Mouse (Mus musculus): Measurements from ENCODE around the gene Klhl35. TPM values are rescaled to one million over a fixed set of nuclear protein-coding genes. Genes with fewer than 3 reads are reported as not detected.

The Klhl35 gene
- total and polyA plus RNA-seq, 3 experiments = 0.13 to 0.43 TPM; not detected in 1

- Histone ChIP-seq H3K4me1 (ENCODE audit: control insufficient read depth, insufficient read depth, low read length) (peaks cover 2% of the 10 kb centered on the region), H3K27ac (peak overlapping the region; percentile 41), H3K36me3 (ENCODE audit: control insufficient read depth, insufficient read depth, low read length) (no peaks in the 10 kb centered on the region), H3K9ac (ENCODE audit: low read depth, low read length) (peak overlapping the region; percentile 52), H3K4me3 (peak overlapping the region; percentile 49), H3K79me2 (replicated peaks; ENCODE audit: control insufficient read depth, insufficient read depth, low read length) (no peaks in the 10 kb centered on the region), H3K27me3 (ENCODE audit: control insufficient read depth, insufficient read depth, low read length) (no peaks in the 10 kb centered on the region)
- peak; percentile 71 to 82 for DNase-seq
- intact Hi-C loops (cut with DNase I) = no loop called here
- TF ChIP-seq CTCF (IDR thresholded peaks at IDR 0.05) (peak; percentile 68), EP300 (IDR thresholded peaks at IDR 0.05; ENCODE audit: insufficient read depth, low read depth, low read length) (no peak), POLR2A (IDR thresholded peaks at IDR 0.05; ENCODE audit: insufficient read depth, low read depth, low read length) (no peak)
- 1% methylated on average over 145 of the region's 145 CpGs for WGBS
These were observed 2.7 kb downstream of the Klhl35 start for GRCm38 (mm10) chr7:99468283-99469132.

DNA sequence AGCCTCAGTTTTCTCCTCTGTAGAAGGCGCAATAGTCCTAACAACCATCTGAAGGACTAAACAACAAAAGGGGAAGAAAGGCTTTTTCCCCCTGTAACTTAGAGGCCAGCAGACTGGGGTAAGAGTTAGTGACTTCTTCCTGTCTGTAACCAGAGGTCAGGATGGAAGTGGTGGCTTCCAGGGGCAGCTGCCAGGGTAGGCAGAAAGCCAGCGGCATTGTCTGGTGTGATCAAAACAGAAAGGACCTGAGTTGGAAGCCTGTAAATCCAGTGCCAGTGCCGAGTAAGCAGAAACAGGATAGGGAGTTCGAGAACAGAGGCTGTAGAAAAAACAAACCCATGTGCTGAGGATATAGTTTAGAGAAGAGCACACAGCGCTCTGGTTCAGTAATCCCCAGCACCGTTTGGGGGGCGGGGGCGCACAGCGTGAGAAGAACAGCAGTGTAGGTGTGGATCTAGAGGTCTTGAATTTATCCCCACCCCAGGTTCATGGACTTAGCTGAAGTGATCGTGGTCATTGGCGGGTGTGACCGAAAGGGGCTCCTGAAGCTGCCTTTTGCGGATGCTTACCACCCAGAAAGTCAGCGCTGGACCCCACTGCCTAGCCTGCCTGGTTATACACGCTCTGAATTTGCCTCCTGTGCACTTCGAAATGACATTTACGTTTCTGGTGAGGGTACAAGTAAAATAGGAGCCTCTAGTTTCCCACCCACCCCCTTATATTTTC is 4.0 kb downstream of the Klhl35 start:
- Histone ChIP-seq H3K36me3 (ENCODE audit: control insufficient read depth, insufficient read depth, low read length) (no peaks in the 10 kb centered on the region), H3K4me3 (no peak overlapping the region), H3K9ac (ENCODE audit: low read depth, low read length) (no peak overlapping the region), H3K27ac (no peak overlapping the region), H3K27me3 (ENCODE audit: control insufficient read depth, insufficient read depth, low read length) (no peaks in the 10 kb centered on the region), H3K4me1 (ENCODE audit: control insufficient read depth, insufficient read depth, low read length) (peaks cover 2% of the 10 kb centered on the region), H3K79me2 (replicated peaks; ENCODE audit: control insufficient read depth, insufficient read depth, low read length) (no peaks in the 10 kb centered on the region)
- 75% methylated on average over 17 of the region's 17 CpGs for WGBS
- peak; percentile 28 to 39 for DNase-seq
- intact Hi-C loops (cut with DNase I) = no loop called here
- TF ChIP-seq CTCF (IDR thresholded peaks at IDR 0.05) = no peak
- no peak for TF ChIP-seq EP300 (IDR thresholded peaks at IDR 0.05; ENCODE audit: insufficient read depth, low read depth, low read length)
- TF ChIP-seq POLR2A (IDR thresholded peaks at IDR 0.05; ENCODE audit: insufficient read depth, low read depth, low read length) = no peak

GRCm38 (mm10) chr7:99471578-99471977 is 5.8 kb downstream of the Klhl35 start:
- DNase-seq = peak in 1 of 2 experiments; percentile 20
- H3K4me3 ChIP-seq = no peak overlapping the region
- H3K27me3 ChIP-seq (ENCODE audit: control insufficient read depth, insufficient read depth, low read length) = no peaks in the 10 kb centered on the region
- H3K4me1 ChIP-seq (ENCODE audit: control insufficient read depth, insufficient read depth, low read length) = peaks cover 2% of the 10 kb centered on the region
- H3K36me3 ChIP-seq (ENCODE audit: control insufficient read depth, insufficient read depth, low read length) = no peaks in the 10 kb centered on the region
- no peak overlapping the region for H3K27ac ChIP-seq
- intact Hi-C loops (cut with DNase I) = no loop called here
- H3K9ac ChIP-seq (ENCODE audit: low read depth, low read length) = no peak overlapping the region
- TF ChIP-seq EP300 (IDR thresholded peaks at IDR 0.05; ENCODE audit: insufficient read depth, low read depth, low read length) = no peak
- TF ChIP-seq CTCF (IDR thresholded peaks at IDR 0.05) = peak; percentile 42
- 73% methylated on average over 18 of the region's 18 CpGs for WGBS
- H3K79me2 ChIP-seq (replicated peaks; ENCODE audit: control insufficient read depth, insufficient read depth, low read length) = peaks cover 1% of the 10 kb centered on the region; the same call in 1 of the 2 replicates

GRCm38 (mm10) chr7:99473638-99474407 is 8.0 kb downstream of the Klhl35 start:
- Histone ChIP-seq H3K27me3 (ENCODE audit: control insufficient read depth, insufficient read depth, low read length) (no peaks in the 10 kb centered on the region), H3K27ac (no peak overlapping the region), H3K36me3 (ENCODE audit: control insufficient read depth, insufficient read depth, low read length) (peaks cover 4% of the 10 kb centered on the region; the same call in 1 of the 2 replicates), H3K4me1 (ENCODE audit: control insufficient read depth, insufficient read depth, low read length) (no peaks in the 10 kb centered on the region; the same call in 1 of the 2 replicates), H3K79me2 (replicated peaks; ENCODE audit: control insufficient read depth, insufficient read depth, low read length) (peaks cover 1% of the 10 kb centered on the region; the same call in 1 of the 2 replicates), H3K4me3 (no peak overlapping the region), H3K9ac (ENCODE audit: low read depth, low read length) (no peak overlapping the region)
- intact Hi-C loops (cut with DNase I) = no loop called here
- TF ChIP-seq CTCF (IDR thresholded peaks at IDR 0.05) = no peak
- TF ChIP-seq POLR2A (IDR thresholded peaks at IDR 0.05; ENCODE audit: insufficient read depth, low read depth, low read length) = no peak
- no peak for TF ChIP-seq EP300 (IDR thresholded peaks at IDR 0.05; ENCODE audit: insufficient read depth, low read depth, low read length)
- 78% methylated on average over 14 of the region's 14 CpGs for WGBS
- DNase-seq = peak in 1 of 2 experiments; percentile 17

DNA sequence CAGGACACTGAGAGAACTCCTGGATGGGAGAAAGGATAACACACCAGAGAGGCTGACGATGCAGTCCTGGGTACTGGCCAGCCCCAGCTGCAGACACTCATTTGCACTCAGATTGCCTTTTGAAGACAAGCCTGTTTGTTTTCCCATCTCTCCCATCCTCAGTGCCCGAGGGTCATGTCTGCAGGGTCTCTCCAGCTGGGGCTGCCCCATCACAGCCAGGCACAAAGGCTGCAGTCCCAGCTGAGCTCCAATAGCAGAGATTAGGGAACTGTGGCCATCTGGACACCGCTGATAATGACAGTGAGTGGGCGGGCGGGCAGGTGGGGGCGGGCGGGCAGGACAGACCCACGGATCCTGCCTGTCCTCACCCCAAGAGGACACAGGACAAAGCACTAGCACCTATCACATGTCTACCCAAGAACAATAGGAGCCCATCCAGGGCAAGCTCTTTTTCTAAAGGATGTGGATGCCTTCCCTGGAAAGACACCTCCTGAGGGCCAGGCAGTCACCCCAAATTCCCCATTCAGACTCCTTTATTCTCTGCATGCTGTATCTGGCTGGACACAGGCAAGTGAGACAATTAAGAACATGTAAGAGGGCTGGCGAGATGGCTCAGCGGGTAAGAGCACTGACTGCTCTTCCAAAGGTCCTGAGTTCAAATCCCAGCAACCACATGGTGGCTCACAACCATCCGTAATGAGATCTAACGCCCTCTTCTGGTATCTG is 9.2 kb downstream of the Klhl35 start:
- DNase-seq = peak in 1 of 2 experiments; percentile 21
- Histone ChIP-seq H3K4me3 (no peak overlapping the region), H3K36me3 (ENCODE audit: control insufficient read depth, insufficient read depth, low read length) (peaks cover 4% of the 10 kb centered on the region; the same call in 1 of the 2 replicates), H3K27me3 (ENCODE audit: control insufficient read depth, insufficient read depth, low read length) (no peaks in the 10 kb centered on the region), H3K79me2 (replicated peaks; ENCODE audit: control insufficient read depth, insufficient read depth, low read length) (peaks cover 1% of the 10 kb centered on the region; the same call in 1 of the 2 replicates), H3K27ac (no peak overlapping the region), H3K4me1 (ENCODE audit: control insufficient read depth, insufficient read depth, low read length) (no peaks in the 10 kb centered on the region), H3K9ac (ENCODE audit: low read depth, low read length) (no peak overlapping the region)
- 53% methylated on average over 12 of the region's 12 CpGs for WGBS
- TF ChIP-seq CTCF (IDR thresholded peaks at IDR 0.05) = no peak
- TF ChIP-seq POLR2A (IDR thresholded peaks at IDR 0.05; ENCODE audit: insufficient read depth, low read depth, low read length) = no peak
- intact Hi-C loops (cut with DNase I) = no loop called here

Measured in heart, adult 2 months (tissue).